Mouse (Mus musculus) liver, embryonic 12.5 days (tissue): ENCODE measurements at regions not wholly inside any gene's neighbourhood (a gene's known extent, or its start where the extent isn't known, plus 50 kb on each side); places are given as distances from the start of the nearest gene placed in this dataset.

Experiments used
- ATAC-seq: fragments of 200-750 bp; cut with Nextera tagmentation; 2 replicates; pipeline ENCODE4 v1.8.0; 2017; ENCODE audit warnings: moderate number of reproducible peaks, mild to moderate bottlenecking, moderate library complexity
- H3K27ac ChIP-seq: fragments of 300-500 bp; sonication (generic); 2 replicates; pipeline ENCODE4 v1.5.1; 2016; ENCODE audit warnings: mild to moderate bottlenecking
- H3K27me3 ChIP-seq: fragments of 300-500 bp; sonication (generic); replicated peaks from 2 replicates; pipeline ENCODE4 v1.6.1; 2016; ENCODE audit warnings: mild to moderate bottlenecking, moderate library complexity
- H3K36me3 ChIP-seq: fragments of 300-500 bp; sonication (generic); 2 replicates; pipeline ENCODE4 v1.6.1; 2016; ENCODE audit warnings: mild to moderate bottlenecking, moderate library complexity
- H3K4me1 ChIP-seq: fragments of 300-500 bp; sonication (generic); 2 replicates; pipeline ENCODE4 v1.6.1; 2016
- H3K4me2 ChIP-seq: fragments of 300-500 bp; sonication (generic); 2 replicates; pipeline ENCODE4 v1.6.1; 2016; ENCODE audit warnings: mild to moderate bottlenecking, moderate library complexity
- H3K4me3 ChIP-seq: fragments of 300-500 bp; sonication (generic); 2 replicates; pipeline ENCODE4 v1.5.1; 2016; ENCODE audit warnings: mild to moderate bottlenecking, moderate library complexity
- H3K9ac ChIP-seq: fragments of 300-500 bp; sonication (generic); 2 replicates; pipeline ENCODE4 v1.6.1; 2016; ENCODE audit warnings: mild to moderate bottlenecking, moderate library complexity
- H3K9me3 ChIP-seq: fragments of 300-500 bp; sonication (generic); replicated peaks from 2 replicates; pipeline ENCODE4 v1.6.1; 2016; ENCODE audit warnings: mild to moderate bottlenecking, moderate library complexity
- WGBS: fragments of 180-500 bp; shearing (Covaris S2); methylation state at CpG from one replicate; pipeline ENCODE4 v1.1.7; 2016; ENCODE audit not compliant: insufficient replicate concordance; 5-methylcytosine and 5-hydroxymethylcytosine counted together

DNA sequence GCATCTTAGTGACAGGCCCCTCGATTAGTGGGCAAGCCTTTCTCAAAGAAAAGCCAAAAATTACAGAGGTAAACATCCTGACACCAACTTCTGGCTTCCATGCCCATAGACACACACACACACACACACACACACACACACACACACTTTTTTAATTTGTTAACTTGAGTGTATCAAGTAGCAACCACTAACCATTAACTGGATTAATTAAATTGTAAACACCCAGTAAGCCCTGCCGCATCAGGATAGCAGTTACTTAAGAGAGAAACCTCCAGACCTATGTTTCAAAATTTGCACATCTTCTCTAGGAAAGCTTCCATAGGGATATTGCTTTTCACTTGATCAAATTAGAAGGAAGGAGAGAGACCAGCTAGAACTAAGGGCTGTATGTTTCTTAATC is 2599.4 kb upstream of the Gm7489 start:
- Histone ChIP-seq H3K4me2 (no peak overlapping the region), H3K4me1 (no peaks in the 10 kb centered on the region), H3K9ac (no peak overlapping the region), H3K9me3 (no peaks in the 10 kb centered on the region), H3K4me3 (no peak overlapping the region), H3K27me3 (no peaks in the 10 kb centered on the region), H3K36me3 (no peaks in the 10 kb centered on the region), H3K27ac (no peak overlapping the region)
- 76% methylated on average over 2 of the region's 2 CpGs for WGBS
- ATAC-seq: no peak

DNA sequence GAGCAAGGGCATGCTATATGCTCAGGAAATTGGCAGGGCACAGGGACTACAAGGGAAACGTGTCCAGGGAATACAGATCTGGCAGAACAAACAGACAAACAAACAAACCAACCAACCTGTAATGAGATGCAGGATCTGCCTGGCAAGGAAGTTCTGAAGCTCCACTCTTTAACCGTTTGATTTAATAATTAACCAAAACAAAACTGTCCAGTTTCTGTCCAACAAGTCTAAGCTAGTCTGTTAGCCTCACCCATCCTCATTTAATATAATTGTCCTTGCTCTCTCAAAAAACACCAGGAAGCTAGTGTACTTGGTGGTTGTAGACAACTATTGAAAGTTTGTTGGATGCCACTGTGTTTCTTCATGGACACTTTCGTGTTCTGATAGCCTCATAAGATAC is 2598.4 kb upstream of the Gm7489 start:
- H3K36me3 ChIP-seq: no peaks in the 10 kb centered on the region
- no peaks in the 10 kb centered on the region for H3K27me3 ChIP-seq
- ATAC-seq: no peak
- no peak overlapping the region for H3K27ac ChIP-seq
- no peak overlapping the region for H3K4me2 ChIP-seq
- no peak overlapping the region for H3K9ac ChIP-seq
- no peaks in the 10 kb centered on the region for H3K9me3 ChIP-seq
- H3K4me3 ChIP-seq: no peak overlapping the region
- 50% methylated on average over 3 of the region's 3 CpGs for WGBS
- no peaks in the 10 kb centered on the region for H3K4me1 ChIP-seq

- H3K4me1 ChIP-seq: no peaks in the 10 kb centered on the region
- ATAC-seq: no peak
- WGBS: 64% methylated on average over 9 of the region's 9 CpGs
- no peaks in the 10 kb centered on the region for H3K9me3 ChIP-seq
- H3K27me3 ChIP-seq: no peaks in the 10 kb centered on the region
- no peak overlapping the region for H3K27ac ChIP-seq
- H3K9ac ChIP-seq: no peak overlapping the region
- no peaks in the 10 kb centered on the region for H3K36me3 ChIP-seq
- no peak overlapping the region for H3K4me2 ChIP-seq
- H3K4me3 ChIP-seq: no peak overlapping the region
Measured at GRCm38 (mm10) chr15:51288911-51289432, 2595.7 kb upstream of the Gm7489 start.

GRCm38 (mm10) chr15:51289916-51290315 is 2594.8 kb upstream of the Gm7489 start:
- Histone ChIP-seq H3K4me1 (no peaks in the 10 kb centered on the region), H3K36me3 (no peaks in the 10 kb centered on the region), H3K27me3 (no peaks in the 10 kb centered on the region), H3K4me2 (no peak overlapping the region), H3K9me3 (no peaks in the 10 kb centered on the region), H3K4me3 (no peak overlapping the region), H3K27ac (no peak overlapping the region), H3K9ac (no peak overlapping the region)
- ATAC-seq: no peak
- 58% methylated on average over 9 of the region's 9 CpGs for WGBS

DNA sequence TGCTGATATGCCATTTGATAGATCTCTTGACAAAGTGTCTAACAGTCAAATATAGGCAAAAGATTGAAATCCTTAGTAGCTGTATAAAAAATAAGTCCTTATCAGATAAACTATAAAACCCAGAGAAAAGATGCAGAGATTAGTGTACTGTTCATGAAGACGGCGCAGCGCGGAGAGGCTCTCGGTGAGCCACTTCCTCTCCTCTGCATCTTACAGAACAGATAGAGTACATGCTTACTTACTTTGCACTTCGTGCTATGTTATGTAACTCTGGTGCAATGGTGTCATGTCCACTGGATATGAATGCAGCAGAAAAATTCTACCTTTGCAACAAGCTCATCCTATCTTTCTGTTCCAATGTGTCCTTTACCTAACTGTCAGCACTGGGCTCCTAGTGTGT is 2593.5 kb upstream of the Gm7489 start:
- Histone ChIP-seq H3K4me2 (no peak overlapping the region), H3K9ac (no peak overlapping the region), H3K36me3 (no peaks in the 10 kb centered on the region), H3K9me3 (no peaks in the 10 kb centered on the region), H3K27me3 (no peaks in the 10 kb centered on the region), H3K27ac (no peak overlapping the region), H3K4me3 (no peak overlapping the region), H3K4me1 (no peaks in the 10 kb centered on the region)
- no peak for ATAC-seq
- WGBS: 83% methylated on average over 6 of the region's 6 CpGs

DNA sequence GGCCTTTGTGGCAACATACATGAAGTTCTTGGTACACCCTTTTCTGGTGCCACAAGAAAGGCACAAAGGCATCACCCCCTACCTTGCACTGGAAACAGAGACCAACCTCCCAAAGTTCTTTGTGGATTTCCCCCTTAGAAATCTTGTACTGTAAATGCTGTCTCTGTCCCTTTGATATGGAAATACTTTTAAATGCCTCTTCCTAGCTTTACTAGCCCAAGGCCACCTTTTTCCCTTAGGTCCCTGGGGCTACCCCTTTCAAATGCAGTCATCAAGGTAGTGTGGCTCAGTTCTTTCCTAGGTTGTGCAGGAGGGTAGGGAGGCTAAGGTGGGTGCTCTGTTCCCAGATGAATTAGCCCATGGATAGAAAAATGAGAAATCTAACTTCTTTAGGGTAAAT is 2587.9 kb upstream of the Gm7489 start:
- no peak for ATAC-seq
- H3K4me1 ChIP-seq: no peaks in the 10 kb centered on the region
- no peak overlapping the region for H3K27ac ChIP-seq
- H3K27me3 ChIP-seq: no peaks in the 10 kb centered on the region
- H3K4me2 ChIP-seq: no peak overlapping the region
- H3K9me3 ChIP-seq: no peaks in the 10 kb centered on the region
- no peak overlapping the region for H3K4me3 ChIP-seq
- H3K9ac ChIP-seq: no peak overlapping the region
- no peaks in the 10 kb centered on the region for H3K36me3 ChIP-seq

- ATAC-seq: no peak
- Histone ChIP-seq H3K27ac (no peak overlapping the region), H3K4me1 (no peaks in the 10 kb centered on the region), H3K9ac (no peak overlapping the region), H3K36me3 (no peaks in the 10 kb centered on the region), H3K4me3 (no peak overlapping the region), H3K4me2 (no peak overlapping the region), H3K27me3 (no peaks in the 10 kb centered on the region), H3K9me3 (no peaks in the 10 kb centered on the region)
- WGBS: 65% methylated on average over 1 of the region's 1 CpGs
Measured at GRCm38 (mm10) chr15:51318072-51318471, 2566.6 kb upstream of the Gm7489 start.

- Histone ChIP-seq H3K27ac (no peak overlapping the region), H3K4me1 (no peaks in the 10 kb centered on the region), H3K9me3 (no peaks in the 10 kb centered on the region), H3K36me3 (no peaks in the 10 kb centered on the region), H3K27me3 (no peaks in the 10 kb centered on the region), H3K9ac (no peak overlapping the region), H3K4me3 (no peak overlapping the region), H3K4me2 (no peak overlapping the region)
- WGBS: 71% methylated on average over 2 of the region's 2 CpGs
- no peak for ATAC-seq
Measured at GRCm38 (mm10) chr15:51318760-51319159, 2565.9 kb upstream of the Gm7489 start.

GRCm38 (mm10) chr15:51320366-51320894 is 2564.3 kb upstream of the Gm7489 start:
- Histone ChIP-seq H3K4me3 (no peak overlapping the region), H3K9ac (no peak overlapping the region), H3K9me3 (no peaks in the 10 kb centered on the region), H3K4me2 (no peak overlapping the region), H3K27me3 (no peaks in the 10 kb centered on the region), H3K4me1 (no peaks in the 10 kb centered on the region), H3K36me3 (no peaks in the 10 kb centered on the region), H3K27ac (no peak overlapping the region)
- 73% methylated on average over 10 of the region's 10 CpGs for WGBS
- no peak for ATAC-seq

- H3K9me3 ChIP-seq: no peaks in the 10 kb centered on the region
- no peaks in the 10 kb centered on the region for H3K4me1 ChIP-seq
- ATAC-seq: no peak
- no peak overlapping the region for H3K9ac ChIP-seq
- H3K27ac ChIP-seq: no peak overlapping the region
- H3K4me2 ChIP-seq: no peak overlapping the region
- H3K4me3 ChIP-seq: no peak overlapping the region
- 60% methylated on average over 5 of the region's 5 CpGs for WGBS
- H3K27me3 ChIP-seq: no peaks in the 10 kb centered on the region
- no peaks in the 10 kb centered on the region for H3K36me3 ChIP-seq
Measured at GRCm38 (mm10) chr15:51323284-51323683, 2561.4 kb upstream of the Gm7489 start.

DNA sequence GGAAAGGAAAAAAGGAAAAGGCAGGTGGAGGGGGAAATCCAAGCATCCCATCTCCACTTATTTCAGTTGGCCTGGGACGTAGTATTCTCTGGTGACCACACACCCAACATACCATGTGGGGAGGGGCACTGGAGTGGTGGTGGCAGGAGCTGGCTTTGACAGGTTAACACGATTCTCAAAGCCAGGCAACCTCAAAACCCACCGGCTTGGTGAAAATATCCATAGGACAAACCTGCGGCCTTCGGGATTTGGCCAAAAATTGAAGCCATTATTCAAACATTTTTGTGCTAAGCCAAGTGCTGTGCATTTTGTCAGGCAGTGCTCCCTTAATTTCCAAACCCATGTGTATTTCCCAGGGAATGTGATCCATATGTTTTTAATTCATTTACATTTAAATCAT is 2560.5 kb upstream of the Gm7489 start:
- no peak overlapping the region for H3K4me3 ChIP-seq
- H3K9me3 ChIP-seq: no peaks in the 10 kb centered on the region
- no peak overlapping the region for H3K27ac ChIP-seq
- H3K4me1 ChIP-seq: no peaks in the 10 kb centered on the region
- no peak overlapping the region for H3K4me2 ChIP-seq
- no peak for ATAC-seq
- H3K9ac ChIP-seq: no peak overlapping the region
- 63% methylated on average over 5 of the region's 5 CpGs for WGBS
- H3K36me3 ChIP-seq: no peaks in the 10 kb centered on the region
- no peaks in the 10 kb centered on the region for H3K27me3 ChIP-seq

DNA sequence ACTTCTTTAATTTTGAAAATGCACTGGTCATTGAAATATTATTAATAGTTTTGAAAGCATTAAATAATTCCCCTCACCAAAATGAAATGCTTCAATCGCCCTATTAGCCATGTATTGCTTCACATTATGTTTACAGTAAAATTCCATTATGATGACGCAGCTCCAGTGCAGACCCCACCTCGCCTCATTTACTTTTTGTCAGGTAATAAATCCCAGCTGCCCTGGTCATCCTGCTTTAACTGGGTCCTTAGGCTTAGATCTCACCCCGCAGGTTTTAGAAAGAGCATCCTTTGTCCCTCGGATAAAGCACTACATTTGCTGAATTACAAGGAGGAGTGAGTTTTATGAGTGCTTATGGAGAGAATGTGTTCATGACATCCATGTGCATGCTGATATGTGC is 2557.0 kb upstream of the Gm7489 start:
- WGBS: 54% methylated on average over 5 of the region's 5 CpGs
- no peaks in the 10 kb centered on the region for H3K9me3 ChIP-seq
- no peak overlapping the region for H3K4me3 ChIP-seq
- ATAC-seq: no peak
- no peak overlapping the region for H3K9ac ChIP-seq
- H3K4me1 ChIP-seq: no peaks in the 10 kb centered on the region
- no peak overlapping the region for H3K4me2 ChIP-seq
- no peak overlapping the region for H3K27ac ChIP-seq
- no peaks in the 10 kb centered on the region for H3K36me3 ChIP-seq
- no peaks in the 10 kb centered on the region for H3K27me3 ChIP-seq

- H3K9ac ChIP-seq: no peak overlapping the region
- WGBS: 26% methylated on average over 1 of the region's 1 CpGs
- no peak for ATAC-seq
Measured at GRCm38 (mm10) chr15:51336441-51336840, 2548.3 kb upstream of the Gm7489 start.

More at GRCm38 (mm10) chr15:51336441-51336840, 2548.3 kb upstream of the Gm7489 start:
- Histone ChIP-seq H3K4me3 (no peak overlapping the region), H3K27me3 (no peaks in the 10 kb centered on the region), H3K4me2 (no peak overlapping the region), H3K9me3 (no peaks in the 10 kb centered on the region), H3K4me1 (no peaks in the 10 kb centered on the region), H3K36me3 (no peaks in the 10 kb centered on the region), H3K27ac (no peak overlapping the region)
